Mouse (Mus musculus) spleen, postnatal 14 days (tissue): ENCODE measurements around the gene Fyco1.

Experiments
- DNase-seq, 2 experiments: peaks; one replicate each; pipeline ENCODE4 v3.0.0; 2021 to 2022; ENCODE audit warnings: low spot score in 2 of 2

The Fyco1 gene

GRCm38 (mm10) chr9:123740799-123741198 lies 110.9 kb downstream of the Fyco1 start:
- no peak for DNase-seq
